Mouse (Mus musculus): Measurements from ENCODE around the gene Icos.

GRCm38 (mm10) chr1:60929036-60929435 is 48.7 kb upstream of the Icos start:
- TF ChIP-seq CTCF (IDR thresholded peaks at IDR 0.05; ENCODE audit: insufficient read depth, low read depth, low read length) (no peak), POLR2A (IDR thresholded peaks at IDR 0.05; ENCODE audit: insufficient read depth, low read depth, low read length) (no peak)

All from olfactory bulb, adult 2 months (tissue).